Mouse (Mus musculus): ENCODE measurements around the gene Rpia.

- TF ChIP-seq POLR2A (IDR thresholded peaks at IDR 0.05; ENCODE audit: low read depth, low read length): no peak
- no peak for TF ChIP-seq CTCF (IDR thresholded peaks at IDR 0.05; ENCODE audit: extremely low read depth, insufficient read length, insufficient replicate concordance, low read depth, low read length)
Measured at GRCm38 (mm10) chr6:70729125-70729524, 62.9 kb downstream of the Rpia start.
